Mouse (Mus musculus) testis, postnatal 14 days (tissue): ENCODE data around the gene Hist1h4b.

Experiments used
- DNase-seq: peaks from one replicate; pipeline ENCODE4 v3.0.0; 2021; ENCODE audit warnings: low spot score

Hist1h4b gene

GRCm38 (mm10) chr13:23740256-23740840, 16.5 kb upstream of the Hist1h4b start:
- DNase-seq: no peak

DNA sequence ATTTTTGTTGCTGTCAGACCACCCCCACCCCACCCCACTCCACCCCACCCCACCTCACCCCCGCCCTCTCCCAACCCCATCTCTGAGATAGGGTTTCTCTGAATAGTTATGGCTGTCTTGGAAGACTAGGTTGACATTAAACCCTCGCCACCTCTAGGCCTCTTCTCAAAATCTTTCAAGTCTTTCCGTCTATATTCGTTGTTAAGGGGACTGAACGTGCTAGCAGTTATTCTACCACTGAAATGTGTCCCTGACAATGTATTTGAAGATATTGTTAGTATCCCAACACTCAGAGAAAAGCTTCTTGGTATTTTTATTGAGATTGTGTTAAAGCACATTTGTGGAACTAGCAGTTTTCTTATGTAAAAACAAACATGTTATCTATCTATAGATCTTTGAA, 15.9 kb upstream of the Hist1h4b start:
- DNase-seq: no peak

GRCm38 (mm10) chr13:23742007-23742406, 14.8 kb upstream of the Hist1h4b start:
- DNase-seq: no peak

- no peak for DNase-seq
These were observed 13.6 kb upstream of the Hist1h4b start for GRCm38 (mm10) chr13:23743215-23743614.

- no peak for DNase-seq
These were observed 12.8 kb upstream of the Hist1h4b start for GRCm38 (mm10) chr13:23743963-23744362.

GRCm38 (mm10) chr13:23744421-23745380, 12.1 kb upstream of the Hist1h4b start:
- no peak for DNase-seq

DNA sequence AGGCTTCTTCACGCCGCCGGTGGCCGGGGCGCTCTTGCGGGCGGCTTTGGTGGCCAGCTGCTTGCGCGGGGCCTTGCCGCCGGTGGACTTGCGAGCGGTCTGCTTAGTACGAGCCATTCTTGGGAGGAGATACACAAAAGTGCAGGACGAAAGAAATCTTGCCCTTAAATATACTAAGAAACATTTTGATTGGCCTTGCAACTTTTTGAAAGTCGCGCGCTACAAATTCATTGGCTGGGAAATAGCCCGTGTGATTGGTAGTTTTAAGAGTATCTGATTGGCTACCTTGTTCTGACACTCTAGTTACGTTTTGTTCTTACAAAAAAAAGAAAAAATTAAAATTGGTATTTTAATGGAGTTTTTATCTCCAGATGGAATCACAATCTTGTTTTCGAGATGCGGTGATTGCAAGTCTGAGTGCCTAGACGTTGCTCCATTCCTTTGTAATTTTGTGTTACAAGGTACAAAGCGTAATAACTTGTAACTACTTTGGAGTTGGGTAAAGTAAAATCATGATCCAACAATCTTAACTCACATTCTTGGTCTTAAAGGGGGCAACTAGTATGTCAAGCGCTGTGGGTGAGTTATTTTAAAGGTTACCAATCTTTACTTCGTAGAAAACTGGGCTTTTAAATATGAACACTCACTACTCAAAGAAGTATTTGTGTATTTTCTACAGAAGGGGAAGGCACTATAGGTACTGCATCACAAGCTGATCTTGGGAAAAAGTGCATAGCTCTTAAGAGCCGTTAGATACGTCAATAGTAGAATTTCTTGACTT, 11.2 kb upstream of the Hist1h4b start, which contains the start of gene Hist1h3c:
Gene Hist1h3c (minus strand): TSS at position 222 of the 781 bp plus-strand sequence.
- peak; percentile 84 for DNase-seq

DNA sequence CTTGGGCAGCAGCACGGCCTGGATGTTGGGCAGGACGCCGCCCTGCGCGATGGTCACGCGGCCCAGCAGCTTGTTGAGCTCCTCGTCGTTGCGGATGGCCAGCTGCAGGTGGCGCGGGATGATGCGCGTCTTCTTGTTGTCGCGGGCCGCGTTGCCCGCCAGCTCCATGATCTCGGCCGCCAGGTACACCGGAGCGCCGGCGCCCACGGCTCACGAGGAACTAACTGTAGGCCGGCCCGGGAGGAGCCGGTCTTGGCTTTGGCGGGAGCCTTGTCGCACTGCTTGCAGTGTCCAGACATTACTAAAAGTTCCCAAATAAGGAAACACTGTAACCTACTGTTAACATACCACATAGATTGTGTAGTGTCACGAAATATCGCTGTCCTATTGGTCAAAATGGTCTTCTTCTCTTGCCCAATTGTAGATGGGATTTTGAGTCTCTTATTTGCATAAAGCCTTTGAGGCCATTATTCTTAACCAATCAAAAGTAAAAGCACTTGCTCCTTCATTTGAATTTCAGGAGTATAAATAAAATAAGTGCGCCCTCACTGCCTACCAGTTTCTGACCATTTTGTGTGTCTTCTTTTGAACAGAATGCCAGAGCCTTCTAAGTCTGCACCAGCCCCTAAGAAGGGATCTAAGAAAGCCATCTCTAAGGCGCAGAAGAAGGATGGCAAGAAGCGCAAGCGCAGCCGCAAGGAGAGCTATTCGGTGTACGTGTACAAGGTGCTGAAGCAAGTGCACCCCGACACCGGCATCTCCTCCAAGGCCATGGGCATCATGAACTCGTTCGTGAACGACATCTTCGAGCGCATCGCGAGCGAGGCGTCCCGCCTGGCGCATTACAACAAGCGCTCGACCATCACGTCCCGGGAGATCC, 10.4 kb upstream of the Hist1h4b start, which contains the start of gene Hist1h2bb:
Gene Hist1h2bb (plus strand): TSS at position 534 of the 880 bp plus-strand sequence.
- peak; percentile 86 for DNase-seq

GRCm38 (mm10) chr13:23747081-23747891, 9.5 kb upstream of the Hist1h4b start:
- no peak for DNase-seq

GRCm38 (mm10) chr13:23747892-23748288, 8.9 kb upstream of the Hist1h4b start:
- no peak for DNase-seq

DNA sequence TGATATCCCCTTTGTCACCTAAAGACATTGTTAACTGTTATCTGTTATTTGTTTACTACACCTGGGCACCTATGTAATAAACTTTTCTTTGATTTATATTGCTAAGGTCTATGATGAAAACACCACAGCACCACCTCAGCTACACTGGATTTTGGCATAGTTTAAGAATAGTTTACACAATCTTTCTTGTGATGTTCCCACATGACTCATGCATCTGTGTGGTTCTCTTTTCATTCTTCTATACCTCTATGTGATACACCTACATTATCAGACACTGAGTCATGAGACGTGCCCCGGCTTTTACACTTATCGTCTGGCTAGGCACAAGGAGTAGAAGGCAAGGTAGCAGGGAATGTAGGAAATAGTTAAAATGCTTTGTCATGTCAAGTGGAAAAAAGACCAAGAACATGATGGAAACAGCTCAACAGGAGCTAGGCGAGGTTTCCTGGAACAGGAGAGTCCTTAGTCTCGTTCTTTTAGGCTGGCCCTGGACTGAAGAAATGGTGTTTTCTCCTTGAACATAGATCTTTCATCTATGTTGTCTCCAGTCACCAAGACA, 7.2 kb upstream of the Hist1h4b start:
- no peak for DNase-seq

GRCm38 (mm10) chr13:23750839-23751477, 5.9 kb upstream of the Hist1h4b start, which contains the start of gene Hist1h2ab:
Hist1h2ab (plus strand) TSS chr13:23751126.
- peak; percentile 87 for DNase-seq

DNA sequence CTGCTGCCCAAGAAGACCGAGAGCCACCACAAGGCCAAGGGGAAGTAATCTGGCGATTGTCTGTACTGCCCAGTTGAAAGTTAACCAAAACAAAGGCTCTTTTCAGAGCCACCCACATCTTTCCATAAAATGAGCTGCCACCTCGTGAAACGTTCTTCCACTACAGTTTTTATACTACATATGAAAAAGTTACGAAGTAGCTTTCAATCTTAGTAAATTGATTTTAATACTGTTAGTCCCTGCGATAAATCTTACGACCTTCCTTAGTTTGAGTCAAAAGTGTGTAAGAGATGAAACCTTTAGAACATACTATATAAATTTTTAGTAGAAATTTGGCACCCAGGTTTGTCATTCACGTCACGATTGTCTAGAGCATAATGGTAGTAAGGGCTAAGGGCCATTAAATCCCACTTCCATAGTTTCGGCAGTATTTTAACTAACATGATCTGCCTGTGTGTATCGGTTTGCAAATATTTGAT, 5.3 kb upstream of the Hist1h4b start:
- peak; percentile 48 for DNase-seq

GRCm38 (mm10) chr13:23752067-23752741, 4.6 kb upstream of the Hist1h4b start, which contains the start of gene Hist1h3b:
Hist1h3b (plus strand) TSS chr13:23752267.
- DNase-seq: peak; percentile 85

DNA sequence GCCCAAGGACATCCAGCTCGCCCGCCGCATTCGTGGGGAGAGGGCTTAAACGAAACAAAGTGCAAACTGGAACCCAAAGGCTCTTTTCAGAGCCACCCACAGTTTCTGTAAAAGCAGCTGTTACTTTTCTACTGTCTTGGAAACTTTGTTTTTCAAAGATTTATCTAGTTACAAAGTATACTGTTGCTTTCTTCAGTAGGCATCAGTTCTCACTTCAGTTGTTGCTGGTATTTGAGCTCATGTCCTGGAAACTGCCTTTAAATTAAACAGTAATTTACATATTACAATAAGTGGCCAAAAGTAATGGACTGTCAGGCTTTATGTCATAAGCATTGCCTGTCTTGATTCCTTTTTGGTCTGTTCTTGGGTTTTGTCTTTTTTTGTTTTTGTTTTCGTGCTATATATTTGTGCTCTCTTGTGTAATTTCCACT, 4.1 kb upstream of the Hist1h4b start:
- DNase-seq: peak; percentile 46

DNA sequence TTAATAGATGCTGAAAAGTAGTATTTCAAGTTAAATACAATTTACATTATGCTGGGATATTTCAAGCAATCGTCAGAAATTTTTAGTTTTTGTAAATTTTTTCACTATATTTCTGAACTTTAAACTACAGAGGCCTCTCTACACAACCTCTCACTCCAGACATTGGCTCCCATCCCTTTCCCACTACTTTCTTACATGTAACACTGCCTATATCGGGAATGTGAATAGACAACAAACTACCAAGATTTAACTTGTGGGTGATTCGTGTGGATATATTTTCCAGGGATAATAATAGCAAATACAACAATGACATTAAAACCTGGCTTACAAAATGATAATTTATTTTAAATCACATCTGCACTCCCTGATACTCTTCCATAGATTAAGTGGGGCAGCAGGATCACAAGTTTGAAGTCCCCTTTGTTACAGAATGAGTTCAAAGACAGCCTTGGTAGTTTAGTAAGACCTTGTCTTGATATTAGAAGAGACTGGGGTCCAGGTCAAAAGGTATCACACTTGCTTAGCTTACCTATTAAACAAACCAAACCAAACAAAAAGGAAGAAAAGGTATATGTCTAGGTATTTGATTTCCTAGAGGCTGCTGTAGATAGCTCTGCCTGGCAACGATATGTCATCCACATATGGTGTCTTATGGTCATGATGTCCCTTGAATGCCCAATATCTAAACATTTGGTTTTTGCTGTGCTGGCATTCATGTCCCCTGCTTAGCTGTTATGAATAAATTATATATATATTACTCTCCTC, 3.3 kb upstream of the Hist1h4b start:
- no peak for DNase-seq

- DNase-seq: no peak
These were observed 1.8 kb upstream of the Hist1h4b start for GRCm38 (mm10) chr13:23755000-23755399.
